Mouse (Mus musculus): Measurements from ENCODE around the gene Mtor. TPM values are rescaled to one million over a fixed set of nuclear protein-coding genes. Genes with fewer than 3 reads are reported as not detected.

Mtor gene
- polyA plus RNA-seq, 2 experiments, result 18.0 to 18.5 TPM

GRCm38 (mm10) chr4:148433336-148433735 lies 15.1 kb upstream of the Mtor start:
- Histone ChIP-seq H3K27me3 (ENCODE audit: control insufficient read depth, insufficient read depth, low read length) (no peaks in the 10 kb centered on the region), H3K36me3 (ENCODE audit: control insufficient read depth, insufficient read depth, low read length) (peaks cover 18% of the 10 kb centered on the region), H3K4me2 (replicated peaks; ENCODE audit: low read depth, low read length, severe bottlenecking) (no peak overlapping the region), H3K9ac (ENCODE audit: low read depth, low read length, severe bottlenecking) (no peak overlapping the region), H3K27ac (replicated peaks; ENCODE audit: low read depth, low read length) (no peak overlapping the region), H3K4me3 (replicated peaks; ENCODE audit: low read length) (no peak overlapping the region), H3K4me1 (ENCODE audit: control insufficient read depth, insufficient read depth, low read length) (no peaks in the 10 kb centered on the region), H3K9me3 (ENCODE audit: control insufficient read depth, low read length) (no peaks in the 10 kb centered on the region)
- 74% methylated on average over 18 of the region's 18 CpGs for WGBS
- ATAC-seq (ENCODE audit: low FRiP score, low read depth) (no peak), DNase-seq (ENCODE audit: low spot score) (no peak)
- no peak for TF ChIP-seq POLR2A (IDR thresholded peaks at IDR 0.05; ENCODE audit: borderline replicate concordance, extremely low read depth, insufficient read depth, insufficient read length)

- no peaks in the 10 kb centered on the region for H3K4me1 ChIP-seq (ENCODE audit: control insufficient read depth, insufficient read depth, low read length)
- no peak for ATAC-seq (ENCODE audit: low FRiP score, low read depth)
These were observed 14.6 kb upstream of the Mtor start for GRCm38 (mm10) chr4:148433813-148434212.

GRCm38 (mm10) chr4:148434554-148434953 lies 13.9 kb upstream of the Mtor start:
- no peaks in the 10 kb centered on the region for H3K4me1 ChIP-seq (ENCODE audit: control insufficient read depth, insufficient read depth, low read length)
- H3K4me3 ChIP-seq (replicated peaks; ENCODE audit: low read length), result no peak overlapping the region
- 83% methylated on average over 4 of the region's 4 CpGs for WGBS
- DNase-seq (ENCODE audit: low spot score), result no peak
- ATAC-seq (ENCODE audit: low FRiP score, low read depth), result no peak
- no peak overlapping the region for H3K27ac ChIP-seq (replicated peaks; ENCODE audit: low read depth, low read length)
- H3K9ac ChIP-seq (ENCODE audit: low read depth, low read length, severe bottlenecking), result no peak overlapping the region
- TF ChIP-seq POLR2A (IDR thresholded peaks at IDR 0.05; ENCODE audit: borderline replicate concordance, extremely low read depth, insufficient read depth, insufficient read length), result no peak
- H3K9me3 ChIP-seq (ENCODE audit: control insufficient read depth, low read length), result no peaks in the 10 kb centered on the region
- H3K27me3 ChIP-seq (ENCODE audit: control insufficient read depth, insufficient read depth, low read length), result no peaks in the 10 kb centered on the region
- H3K4me2 ChIP-seq (replicated peaks; ENCODE audit: low read depth, low read length, severe bottlenecking), result no peak overlapping the region
- peaks cover 18% of the 10 kb centered on the region for H3K36me3 ChIP-seq (ENCODE audit: control insufficient read depth, insufficient read depth, low read length)

More at GRCm38 (mm10) chr4:148433813-148434212, 14.6 kb upstream of the Mtor start:
- peaks cover 18% of the 10 kb centered on the region for H3K36me3 ChIP-seq (ENCODE audit: control insufficient read depth, insufficient read depth, low read length)
- no peaks in the 10 kb centered on the region for H3K9me3 ChIP-seq (ENCODE audit: control insufficient read depth, low read length)
- no peak overlapping the region for H3K27ac ChIP-seq (replicated peaks; ENCODE audit: low read depth, low read length)
- no peak overlapping the region for H3K9ac ChIP-seq (ENCODE audit: low read depth, low read length, severe bottlenecking)
- H3K4me3 ChIP-seq (replicated peaks; ENCODE audit: low read length), result no peak overlapping the region
- TF ChIP-seq POLR2A (IDR thresholded peaks at IDR 0.05; ENCODE audit: borderline replicate concordance, extremely low read depth, insufficient read depth, insufficient read length), result no peak
- no peak overlapping the region for H3K4me2 ChIP-seq (replicated peaks; ENCODE audit: low read depth, low read length, severe bottlenecking)
- WGBS, result 83% methylated on average over 5 of the region's 5 CpGs
- DNase-seq (ENCODE audit: low spot score), result no peak
- H3K27me3 ChIP-seq (ENCODE audit: control insufficient read depth, insufficient read depth, low read length), result no peaks in the 10 kb centered on the region

- no peak for TF ChIP-seq POLR2A (IDR thresholded peaks at IDR 0.05; ENCODE audit: borderline replicate concordance, extremely low read depth, insufficient read depth, insufficient read length)
- H3K27ac ChIP-seq (replicated peaks; ENCODE audit: low read depth, low read length), result no peak overlapping the region
- WGBS, result 88% methylated on average over 3 of the region's 3 CpGs
- H3K27me3 ChIP-seq (ENCODE audit: control insufficient read depth, insufficient read depth, low read length), result no peaks in the 10 kb centered on the region
- H3K9me3 ChIP-seq (ENCODE audit: control insufficient read depth, low read length), result no peaks in the 10 kb centered on the region
- no peaks in the 10 kb centered on the region for H3K4me1 ChIP-seq (ENCODE audit: control insufficient read depth, insufficient read depth, low read length)
- H3K4me3 ChIP-seq (replicated peaks; ENCODE audit: low read length), result no peak overlapping the region
- peaks cover 18% of the 10 kb centered on the region for H3K36me3 ChIP-seq (ENCODE audit: control insufficient read depth, insufficient read depth, low read length)
- ATAC-seq (ENCODE audit: low FRiP score, low read depth) (no peak), DNase-seq (ENCODE audit: low spot score) (no peak)
- H3K9ac ChIP-seq (ENCODE audit: low read depth, low read length, severe bottlenecking), result no peak overlapping the region
- no peak overlapping the region for H3K4me2 ChIP-seq (replicated peaks; ENCODE audit: low read depth, low read length, severe bottlenecking)
These were observed 13.3 kb upstream of the Mtor start for GRCm38 (mm10) chr4:148435106-148435505.

- no peaks in the 10 kb centered on the region for H3K9me3 ChIP-seq (ENCODE audit: control insufficient read depth, low read length)
- 68% methylated on average over 6 of the region's 6 CpGs for WGBS
- no peaks in the 10 kb centered on the region for H3K27me3 ChIP-seq (ENCODE audit: control insufficient read depth, insufficient read depth, low read length)
- ATAC-seq (ENCODE audit: low FRiP score, low read depth) (no peak), DNase-seq (ENCODE audit: low spot score) (no peak)
- no peak overlapping the region for H3K9ac ChIP-seq (ENCODE audit: low read depth, low read length, severe bottlenecking)
- TF ChIP-seq POLR2A (IDR thresholded peaks at IDR 0.05; ENCODE audit: borderline replicate concordance, extremely low read depth, insufficient read depth, insufficient read length), result no peak
- no peak overlapping the region for H3K4me3 ChIP-seq (replicated peaks; ENCODE audit: low read length)
- H3K4me1 ChIP-seq (ENCODE audit: control insufficient read depth, insufficient read depth, low read length), result no peaks in the 10 kb centered on the region
- no peak overlapping the region for H3K4me2 ChIP-seq (replicated peaks; ENCODE audit: low read depth, low read length, severe bottlenecking)
- H3K36me3 ChIP-seq (ENCODE audit: control insufficient read depth, insufficient read depth, low read length), result peaks cover 22% of the 10 kb centered on the region
- H3K27ac ChIP-seq (replicated peaks; ENCODE audit: low read depth, low read length), result no peak overlapping the region
These were observed 12.6 kb upstream of the Mtor start for GRCm38 (mm10) chr4:148435657-148436330.

All from limb, embryonic 14.5 days (tissue).